Mouse (Mus musculus) C2C12 (cell line): ENCODE measurements around the gene Tollip. TPM values are rescaled to one million over a fixed set of nuclear protein-coding genes. Genes with fewer than 3 reads are reported as not detected.

Source experiments
- H3K27me3 ChIP-seq: one replicate; pipeline ENCODE4 v1.6.1; 2011; ENCODE audit not compliant: control insufficient read depth, insufficient read depth, insufficient read length
- H3K36me3 ChIP-seq: one replicate; pipeline ENCODE4 v1.6.1; 2011; ENCODE audit not compliant: control insufficient read depth, insufficient read depth
- H3K4me3 ChIP-seq: one replicate; pipeline ENCODE4 v1.5.1; 2011; ENCODE audit warnings: mild to moderate bottlenecking, control low read depth; ENCODE audit not compliant: poor library complexity, insufficient read depth, severe bottlenecking
- H3K79me2 ChIP-seq: one replicate; pipeline ENCODE4 v1.6.1; 2011; ENCODE audit not compliant: control insufficient read depth, insufficient read depth
- H3K79me3 ChIP-seq: one replicate; pipeline ENCODE4 v1.6.1; 2011; ENCODE audit warnings: low read depth, control low read depth
- H3ac ChIP-seq: one replicate; pipeline ENCODE3; 2011; ENCODE audit warnings: low read depth; ENCODE audit not compliant: control insufficient read depth, insufficient read length
- CEBPB ChIP-seq: IDR thresholded peaks from one replicate; pipeline ENCODE4 v1.6.1; 2011; ENCODE audit warnings: low read depth, mild to moderate bottlenecking, control low read depth, moderate library complexity
- CTCF ChIP-seq: IDR thresholded peaks from one replicate; pipeline ENCODE4 v1.5.1; 2011; ENCODE audit not compliant: control insufficient read depth, insufficient read depth, insufficient read length
- FOSL1 ChIP-seq: IDR thresholded peaks from one replicate; pipeline ENCODE4 v1.8.0; 2011; ENCODE audit warnings: mild to moderate bottlenecking, low read length; ENCODE audit not compliant: poor library complexity, insufficient read depth, severe bottlenecking
- MAX ChIP-seq: IDR thresholded peaks from one replicate; pipeline ENCODE4 v1.6.1; 2011; ENCODE audit warnings: mild to moderate bottlenecking, control low read depth
- MYOD1 ChIP-seq: IDR thresholded peaks from one replicate; pipeline ENCODE4 v1.6.1; 2011; ENCODE audit warnings: low read depth; ENCODE audit not compliant: control insufficient read depth, insufficient read length
- MYOG ChIP-seq: IDR thresholded peaks from one replicate; pipeline ENCODE4 v1.6.1; 2011; ENCODE audit not compliant: control insufficient read depth, insufficient read length; ENCODE audit errors: extremely low read depth
- USF1 ChIP-seq: IDR thresholded peaks from one replicate; pipeline ENCODE4 v1.6.1; 2011; ENCODE audit warnings: low read depth, mild to moderate bottlenecking, control low read depth, moderate library complexity
- polyA plus RNA-seq: library from polyadenylated mRNA; unstranded; fragments of >200 nt; fragmentation: generic; extraction: Trizol; gene quantifications from one replicate; pipeline ENCODE4 v1.2.1, GENCODE M21; 2012; ENCODE audit warnings: missing spikeins

Gene Tollip
- polyA plus RNA-seq, 1 experiment: 29.5 TPM

- no peak overlapping the region for H3ac ChIP-seq
- H3K79me3 ChIP-seq: no peaks in the 10 kb centered on the region
- no peaks in the 10 kb centered on the region for H3K79me2 ChIP-seq
- TF ChIP-seq MYOG (no peak), CTCF (no peak), CEBPB (no peak), MYOD1 (no peak), USF1 (no peak), MAX (no peak)
- peaks cover 32% of the 10 kb centered on the region for H3K27me3 ChIP-seq
- no peaks in the 10 kb centered on the region for H3K36me3 ChIP-seq
- no peak overlapping the region for H3K4me3 ChIP-seq
Measured at GRCm38 (mm10) chr7:141911305-141911704, 7.0 kb downstream of the Tollip start.

DNA sequence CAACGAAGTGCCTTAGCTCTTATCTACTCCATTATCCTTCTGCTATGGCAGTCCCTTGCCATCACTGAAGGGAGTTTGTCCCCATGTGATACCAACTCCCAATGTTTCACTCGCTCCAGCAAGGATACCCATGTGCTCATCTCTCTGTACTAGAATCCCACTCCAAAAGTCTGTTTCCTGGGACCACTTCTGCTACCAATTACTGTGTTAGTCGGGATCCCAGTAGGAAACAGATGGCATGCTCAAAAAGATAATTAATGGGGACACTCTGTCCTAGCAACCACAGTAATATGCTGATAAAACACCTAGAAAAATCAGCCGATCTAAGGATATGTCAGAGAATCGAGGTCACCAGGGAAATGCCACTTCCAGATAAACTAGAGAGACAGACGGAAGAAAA, 9.7 kb downstream of the Tollip start:
- Histone ChIP-seq H3K36me3 (no peaks in the 10 kb centered on the region), H3K4me3 (no peak overlapping the region), H3K79me3 (no peaks in the 10 kb centered on the region), H3K27me3 (peaks cover 40% of the 10 kb centered on the region), H3K79me2 (no peaks in the 10 kb centered on the region), H3ac (no peak overlapping the region)
- TF ChIP-seq MYOG (no peak), MAX (no peak), USF1 (no peak), CTCF (no peak), CEBPB (no peak), FOSL1 (no peak)

DNA sequence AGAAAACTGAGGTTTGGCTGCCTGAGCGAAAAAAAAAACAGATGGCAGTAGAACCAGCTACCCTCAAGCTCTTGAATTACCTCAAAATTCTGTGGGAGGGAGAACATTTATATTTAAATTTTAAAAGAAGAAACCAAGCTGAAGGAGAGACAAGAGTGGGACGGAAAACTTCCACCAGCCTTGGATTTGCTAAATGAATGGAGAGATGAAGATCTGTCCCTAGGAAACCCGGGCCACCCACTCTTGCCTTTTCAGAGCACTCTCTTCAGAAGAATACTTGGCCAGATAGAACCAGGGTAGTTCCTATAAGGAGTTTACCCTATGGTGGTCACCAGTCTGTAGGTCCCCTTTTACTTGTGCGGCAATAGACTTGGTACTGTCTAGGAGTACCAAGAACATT, 15.5 kb downstream of the Tollip start:
- peaks cover 13% of the 10 kb centered on the region for H3K27me3 ChIP-seq
- no peaks in the 10 kb centered on the region for H3K36me3 ChIP-seq
- TF ChIP-seq USF1 (no peak), MYOG (no peak), MYOD1 (no peak), FOSL1 (no peak), CTCF (no peak), MAX (no peak), CEBPB (no peak)
- peaks cover 25% of the 10 kb centered on the region for H3K79me3 ChIP-seq
- H3ac ChIP-seq: peak overlapping the region; percentile 19
- peaks cover 43% of the 10 kb centered on the region for H3K79me2 ChIP-seq
- peak overlapping the region; percentile 71 for H3K4me3 ChIP-seq

- H3K79me2 ChIP-seq: peaks cover 48% of the 10 kb centered on the region
- H3K79me3 ChIP-seq: peaks cover 29% of the 10 kb centered on the region
- peak overlapping the region; percentile 91 for H3ac ChIP-seq
- TF ChIP-seq CTCF: no peak
- no peak for TF ChIP-seq FOSL1
- peak overlapping the region; percentile 71 for H3K4me3 ChIP-seq
- H3K36me3 ChIP-seq: no peaks in the 10 kb centered on the region
- H3K27me3 ChIP-seq: peaks cover 13% of the 10 kb centered on the region
Measured at GRCm38 (mm10) chr7:141902269-141902729, 16.0 kb downstream of the Tollip start.

GRCm38 (mm10) chr7:141901825-141902224, 16.5 kb downstream of the Tollip start:
- TF ChIP-seq MYOD1 (no peak), CEBPB (no peak), CTCF (no peak), USF1 (no peak), FOSL1 (no peak), MYOG (no peak), MAX (no peak)
- Histone ChIP-seq H3K79me3 (peaks cover 31% of the 10 kb centered on the region), H3K36me3 (no peaks in the 10 kb centered on the region), H3K27me3 (peaks cover 13% of the 10 kb centered on the region), H3K79me2 (peaks cover 53% of the 10 kb centered on the region), H3ac (peak overlapping the region; percentile 91), H3K4me3 (peak overlapping the region; percentile 71)

DNA sequence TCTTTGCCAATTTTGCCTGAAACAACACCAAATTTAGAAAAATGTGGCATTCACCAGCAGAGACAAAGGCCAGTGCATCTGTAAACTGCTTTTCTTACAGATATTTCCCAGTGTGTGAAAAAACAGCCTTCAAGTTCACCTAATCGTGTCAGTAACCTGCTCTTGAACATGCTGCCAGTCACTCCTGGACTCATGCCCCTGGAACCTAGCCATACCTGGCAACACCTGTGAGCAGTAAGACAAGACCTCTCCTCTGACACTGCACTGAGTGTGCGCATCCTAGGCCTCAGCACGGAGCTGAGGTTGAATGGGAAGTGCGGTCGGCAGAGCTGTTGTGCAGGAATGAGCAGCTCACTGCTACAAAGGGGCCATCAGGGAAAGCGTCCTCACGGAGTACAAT, 26.2 kb downstream of the Tollip start:
- no peak overlapping the region for H3ac ChIP-seq
- H3K27me3 ChIP-seq: no peaks in the 10 kb centered on the region
- no peak overlapping the region for H3K4me3 ChIP-seq
- peaks cover 9% of the 10 kb centered on the region for H3K79me3 ChIP-seq
- H3K79me2 ChIP-seq: peaks cover 30% of the 10 kb centered on the region
- H3K36me3 ChIP-seq: peaks cover 44% of the 10 kb centered on the region
- TF ChIP-seq MAX (no peak), MYOD1 (no peak), CEBPB (no peak), USF1 (no peak), CTCF (no peak), FOSL1 (no peak), MYOG (no peak)
